Mouse (Mus musculus) lung, postnatal 0 days (tissue): ENCODE results near the gene Cul9. TPM values are rescaled to one million over a fixed set of nuclear protein-coding genes. Genes with fewer than 3 reads are reported as not detected.
"Not testable (repeated sequence)": the region's sequence is repeated elsewhere in the genome, so short reads cannot be mapped to it uniquely, and the experiment has no call there.

ENCODE experiments used
- ATAC-seq: fragments of 200-750 bp; cut with Nextera tagmentation; 2 replicates; pipeline ENCODE4 v1.8.0; 2017; ENCODE audit warnings: moderate library complexity
- DNase-seq: peaks from one replicate; pipeline ENCODE4 v3.0.0-alpha.2; 2016; ENCODE audit warnings: low spot score
- H3K27ac ChIP-seq: fragments of 300-500 bp; sonication (generic); 2 replicates; pipeline ENCODE4 v1.5.1; 2014; ENCODE audit warnings: antibody characterized with exemption, mild to moderate bottlenecking, low read length, mixed read lengths
- H3K27me3 ChIP-seq: fragments of 300-500 bp; sonication (generic); replicated peaks from 2 replicates; pipeline ENCODE4 v1.6.1; 2014; ENCODE audit warnings: low read length, mixed read lengths; ENCODE audit not compliant: insufficient read depth
- H3K36me3 ChIP-seq: fragments of 300-500 bp; sonication (generic); 2 replicates; pipeline ENCODE4 v1.6.1; 2014; ENCODE audit warnings: low read length, mixed read lengths; ENCODE audit not compliant: insufficient read depth
- H3K4me1 ChIP-seq: fragments of 300-500 bp; sonication (generic); 2 replicates; pipeline ENCODE4 v1.6.1; 2014; ENCODE audit warnings: antibody characterized with exemption, low read depth, low read length, mixed read lengths; ENCODE audit not compliant: insufficient read depth
- H3K4me2 ChIP-seq: fragments of 300-500 bp; sonication (generic); replicated peaks from 2 replicates; pipeline ENCODE4 v1.6.1; 2014; ENCODE audit warnings: low read depth, mild to moderate bottlenecking, low read length, moderate library complexity, mixed read lengths
- H3K4me3 ChIP-seq: fragments of 300-500 bp; sonication (generic); 2 replicates; pipeline ENCODE4 v1.5.1; 2014; ENCODE audit warnings: low read depth, low read length
- H3K9ac ChIP-seq: fragments of 300-500 bp; sonication (generic); replicated peaks from 2 replicates; pipeline ENCODE4 v1.6.1; 2014; ENCODE audit warnings: low read depth, mild to moderate bottlenecking
- H3K9me3 ChIP-seq: fragments of 300-500 bp; sonication (generic); 2 replicates; pipeline ENCODE4 v1.6.1; 2016; ENCODE audit warnings: low read length, mixed read lengths
- CTCF ChIP-seq: IDR thresholded peaks from 2 replicates; pipeline ENCODE4 v1.5.1; 2016; ENCODE audit warnings: antibody characterized with exemption, mild to moderate bottlenecking
- EP300 ChIP-seq: IDR thresholded peaks from 2 replicates; pipeline ENCODE4 v1.6.1; 2016; ENCODE audit warnings: antibody characterized with exemption, mild to moderate bottlenecking, control low read depth
- WGBS: fragments of 180-500 bp; shearing (Covaris S2); extraction: QIAGEN DNeasy Blood & Tissue Kit; methylation state at CpG from one replicate; pipeline ENCODE4 v1.1.7; 2014; 5-methylcytosine and 5-hydroxymethylcytosine counted together
- polyA plus RNA-seq: library from polyadenylated mRNA; unstranded; fragments of >200 nt; fragmentation: Nextera tagmentation; extraction: Ambion mirVana; gene quantifications from 2 replicates; pipeline ENCODE4 v1.2.1, GENCODE M21; 2015

The Cul9 gene
- polyA plus RNA-seq, 1 experiment from 2014 or later: 3.5 TPM

GRCm38 (mm10) chr17:46502775-46503174, 43.4 kb downstream of the Cul9 start:
- Histone ChIP-seq H3K36me3 (no peaks in the 10 kb centered on the region), H3K27me3 (no peaks in the 10 kb centered on the region), H3K4me1 (no peaks in the 10 kb centered on the region), H3K4me2 (no peak overlapping the region), H3K4me3 (no peak overlapping the region), H3K9ac (no peak overlapping the region), H3K27ac (no peak overlapping the region), H3K9me3 (no peaks in the 10 kb centered on the region)
- 80% methylated on average over 2 of the region's 2 CpGs for WGBS
- ATAC-seq (no peak), DNase-seq (no peak)
- no peak for TF ChIP-seq EP300
- TF ChIP-seq CTCF: no peak

GRCm38 (mm10) chr17:46497956-46498355, 48.2 kb downstream of the Cul9 start:
- H3K4me3 ChIP-seq: no peak overlapping the region
- H3K9me3 ChIP-seq: no peaks in the 10 kb centered on the region
- H3K4me2 ChIP-seq: no peak overlapping the region
- TF ChIP-seq CTCF (no peak), EP300 (no peak)
- H3K27ac ChIP-seq: no peak overlapping the region
- H3K36me3 ChIP-seq: no peaks in the 10 kb centered on the region
- H3K4me1 ChIP-seq: no peaks in the 10 kb centered on the region
- DNase-seq: peak; percentile 34
- WGBS: 58% methylated on average over 8 of the region's 8 CpGs
- ATAC-seq: no peak
- H3K27me3 ChIP-seq: no peaks in the 10 kb centered on the region
- no peak overlapping the region for H3K9ac ChIP-seq

- peak within 1 kb of the TSS; percentile 68 for H3K4me2 ChIP-seq
- under 1% methylated on average over 44 of the region's 44 CpGs for WGBS
- peak within 1 kb of the TSS; percentile 29 for H3K4me3 ChIP-seq
- no peaks in the 10 kb centered on the region for H3K9me3 ChIP-seq
- no peak for TF ChIP-seq CTCF
- no peaks in the 10 kb centered on the region for H3K36me3 ChIP-seq
- no peak within 1 kb of the TSS for H3K27ac ChIP-seq
- no peaks in the 10 kb centered on the region for H3K4me1 ChIP-seq
- no peak within 1 kb of the TSS for H3K9ac ChIP-seq
- peak; percentile 97 for ATAC-seq
- H3K27me3 ChIP-seq: no peaks in the 10 kb centered on the region
- DNase-seq: peak; percentile 91
Measured at GRCm38 (mm10) chr17:46496623-46497434, 49.4 kb downstream of the Cul9 start, which contains the start of gene Dnph1. TSS of gene Dnph1 (plus strand) at chr17:46496711.

- H3K4me3 ChIP-seq, H3K4me1 ChIP-seq, DNase-seq, H3K9ac ChIP-seq, H3K27me3 ChIP-seq, H3K4me2 ChIP-seq, H3K27ac ChIP-seq, H3K36me3 ChIP-seq, H3K9me3 ChIP-seq, ATAC-seq: not testable (repeated sequence)
Measured at GRCm38 (mm10) chr17:46496081-46496480, 50.1 kb downstream of the Cul9 start.

GRCm38 (mm10) chr17:46495486-46495885, 50.7 kb downstream of the Cul9 start:
- Histone ChIP-seq H3K27me3 (no peaks in the 10 kb centered on the region), H3K4me3 (no peak overlapping the region), H3K27ac (no peak overlapping the region), H3K9ac (no peak overlapping the region), H3K4me2 (no peak overlapping the region), H3K9me3 (no peaks in the 10 kb centered on the region), H3K4me1 (no peaks in the 10 kb centered on the region), H3K36me3 (no peaks in the 10 kb centered on the region)
- DNase-seq (no peak), ATAC-seq (no peak)
- no peak for TF ChIP-seq EP300
- no peak for TF ChIP-seq CTCF
- 59% methylated on average over 5 of the region's 5 CpGs for WGBS

GRCm38 (mm10) chr17:46487431-46487830, 58.8 kb downstream of the Cul9 start, which contains the start of gene Ttbk1:
TSS of gene Ttbk1 (minus strand) at chr17:46487675.
- no peaks in the 10 kb centered on the region; the same call in 1 of the 2 replicates for H3K4me1 ChIP-seq
- ATAC-seq (peak; percentile 20; the same call in 1 of the 2 replicates), DNase-seq (no peak)
- H3K36me3 ChIP-seq: no peaks in the 10 kb centered on the region
- 2% methylated on average over 19 of the region's 49 CpGs for WGBS
- H3K4me3 ChIP-seq: peak within 1 kb of the TSS; percentile 28
- H3K9me3 ChIP-seq: no peaks in the 10 kb centered on the region
- H3K27me3 ChIP-seq: peaks cover 39% of the 10 kb centered on the region
- H3K27ac ChIP-seq: no peak within 1 kb of the TSS
- TF ChIP-seq EP300: no peak
- no peak for TF ChIP-seq CTCF
- peak within 1 kb of the TSS; percentile 54 for H3K4me2 ChIP-seq
- H3K9ac ChIP-seq: no peak within 1 kb of the TSS
